Mouse (Mus musculus) liver, adult (tissue): ENCODE results near the gene Mkrn2.

ENCODE experiments used
- GATA4 ChIP-seq: IDR thresholded peaks from 2 replicates; pipeline ENCODE4 v1.6.1; 2014; ENCODE audit warnings: mild to moderate bottlenecking, low read length; ENCODE audit not compliant: insufficient replicate concordance

The Mkrn2 gene

GRCm38 (mm10) chr6:115591692-115592359, 9.9 kb upstream of the Mkrn2 start:
- no peak for TF ChIP-seq GATA4

- TF ChIP-seq GATA4 = no peak
Observed at GRCm38 (mm10) chr6:115592458-115592857, 9.2 kb upstream of the Mkrn2 start, which contains the start of gene Mkrn2os. Gene Mkrn2os (minus strand): TSS chr6:115592576.

GRCm38 (mm10) chr6:115593252-115593651, 8.4 kb upstream of the Mkrn2 start:
- no peak for TF ChIP-seq GATA4

- TF ChIP-seq GATA4 = no peak
Observed at GRCm38 (mm10) chr6:115594463-115594862, 7.2 kb upstream of the Mkrn2 start.

- no peak for TF ChIP-seq GATA4
Observed at GRCm38 (mm10) chr6:115595667-115596066, 6.0 kb upstream of the Mkrn2 start.

- TF ChIP-seq GATA4 = no peak
Observed at GRCm38 (mm10) chr6:115601322-115601714, 384 bp upstream of the Mkrn2 start.

GRCm38 (mm10) chr6:115606461-115606860, 4.8 kb downstream of the Mkrn2 start:
- TF ChIP-seq GATA4 = no peak

GRCm38 (mm10) chr6:115607429-115607828, 5.7 kb downstream of the Mkrn2 start:
- no peak for TF ChIP-seq GATA4

GRCm38 (mm10) chr6:115609121-115609520, 7.4 kb downstream of the Mkrn2 start:
- TF ChIP-seq GATA4 = no peak

GRCm38 (mm10) chr6:115610301-115610700, 8.6 kb downstream of the Mkrn2 start:
- TF ChIP-seq GATA4 = no peak

- no peak for TF ChIP-seq GATA4
Observed at GRCm38 (mm10) chr6:115613793-115614192, 12.1 kb downstream of the Mkrn2 start.

GRCm38 (mm10) chr6:115615983-115616382, 14.3 kb downstream of the Mkrn2 start:
- TF ChIP-seq GATA4 = no peak

GRCm38 (mm10) chr6:115619818-115620217, 18.1 kb downstream of the Mkrn2 start:
- no peak for TF ChIP-seq GATA4

- TF ChIP-seq GATA4 = no peak
Observed at GRCm38 (mm10) chr6:115620942-115621341, 19.2 kb downstream of the Mkrn2 start.

- no peak for TF ChIP-seq GATA4
Observed at GRCm38 (mm10) chr6:115626121-115626520, 24.4 kb downstream of the Mkrn2 start.

GRCm38 (mm10) chr6:115631056-115631795, 29.5 kb downstream of the Mkrn2 start:
- TF ChIP-seq GATA4 = no peak
